Mouse (Mus musculus) cerebellum, postnatal 4 days (tissue): ENCODE data around the gene Tfap2e.

ENCODE experiments used
- DNase-seq, 2 experiments: peaks; one replicate each; pipeline ENCODE4 v3.0.0; 2022; ENCODE audit warnings: low spot score in 2 of 2, mixed read lengths in 1 of 2

Gene Tfap2e

DNA sequence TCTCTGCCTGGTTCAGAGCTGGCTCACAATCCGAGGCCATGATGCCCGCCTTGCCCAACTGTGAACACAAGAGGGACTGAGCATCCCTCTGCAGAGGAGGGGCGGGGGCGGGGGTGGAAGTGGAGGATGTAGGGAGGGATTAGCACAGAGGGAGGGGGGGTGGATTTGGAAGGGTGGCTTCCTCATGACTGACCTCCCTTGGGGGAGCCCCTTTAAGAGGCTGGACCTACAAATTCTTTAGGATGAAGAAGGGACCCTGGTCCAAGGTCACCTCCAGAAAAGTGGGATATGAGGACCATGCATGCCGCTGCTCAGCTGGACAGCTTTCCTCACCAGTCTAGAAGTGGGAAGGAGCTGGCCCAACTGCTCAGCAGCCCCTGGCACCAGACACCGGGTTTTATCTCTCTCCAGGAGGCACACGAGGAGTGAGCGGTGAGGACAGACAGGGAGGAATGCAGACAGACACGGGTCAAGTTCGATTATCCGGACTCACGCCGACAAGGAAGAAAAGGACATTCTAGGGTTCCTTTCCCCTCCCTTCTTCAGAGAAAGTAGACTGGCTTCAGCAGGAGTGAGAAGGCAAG, 16.1 kb upstream of the Tfap2e start:
- no peak for DNase-seq

DNA sequence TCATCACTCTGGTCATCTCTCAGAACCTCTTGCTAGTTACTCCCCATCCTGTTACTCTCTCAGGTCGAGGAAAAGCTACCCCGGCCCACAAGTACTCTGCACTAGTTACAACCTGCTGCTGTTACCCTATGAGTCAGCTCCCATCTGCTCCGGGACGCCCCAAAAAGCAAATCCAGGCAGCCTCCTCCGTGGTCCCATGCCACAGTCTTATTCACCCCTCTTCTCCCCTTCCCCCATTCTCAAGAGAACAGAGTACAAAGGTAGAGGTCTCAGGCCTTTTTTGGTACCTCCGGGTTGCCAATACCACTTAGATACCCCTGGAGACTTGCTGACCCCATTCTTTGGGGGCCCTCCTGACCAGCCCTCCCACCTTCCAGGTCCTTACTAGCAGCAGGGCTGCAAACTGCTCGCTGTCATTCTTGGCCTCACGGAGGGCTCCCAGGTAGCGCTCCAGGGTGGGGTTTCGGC, 15.6 kb upstream of the Tfap2e start:
- no peak for DNase-seq

DNA sequence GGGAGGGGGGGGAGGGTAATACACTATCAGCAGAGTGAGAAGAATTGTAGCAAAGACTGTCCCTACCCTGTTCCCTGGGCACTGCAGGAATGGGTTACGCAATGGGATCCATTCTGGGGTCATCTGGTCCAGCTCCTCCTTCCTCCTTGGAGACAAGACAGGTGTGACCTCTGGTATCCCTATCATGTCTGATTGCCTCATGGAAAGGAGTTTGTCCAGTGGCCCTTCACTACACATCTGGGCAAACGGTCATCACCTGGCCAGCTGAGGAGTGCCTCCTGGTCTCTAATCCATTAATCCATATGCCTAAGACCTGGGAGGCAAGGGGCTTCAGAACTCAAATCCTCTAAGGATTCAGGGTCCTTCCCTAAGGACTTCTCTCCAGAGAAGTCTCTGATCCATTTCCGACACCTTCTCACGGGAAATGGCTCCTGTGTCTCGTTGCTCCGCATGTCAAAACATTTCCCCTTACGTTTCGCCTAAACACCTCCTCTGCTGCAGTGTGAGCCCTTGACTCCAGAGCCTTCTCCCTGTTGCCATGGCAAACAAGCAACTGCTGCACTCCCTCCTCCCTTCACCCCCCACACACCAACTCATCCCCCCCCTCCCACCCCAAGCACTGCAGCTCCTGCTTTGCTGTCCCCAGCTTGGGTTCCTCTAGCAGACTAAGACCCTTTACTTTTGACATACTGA, 15.0 kb upstream of the Tfap2e start:
- no peak for DNase-seq

DNA sequence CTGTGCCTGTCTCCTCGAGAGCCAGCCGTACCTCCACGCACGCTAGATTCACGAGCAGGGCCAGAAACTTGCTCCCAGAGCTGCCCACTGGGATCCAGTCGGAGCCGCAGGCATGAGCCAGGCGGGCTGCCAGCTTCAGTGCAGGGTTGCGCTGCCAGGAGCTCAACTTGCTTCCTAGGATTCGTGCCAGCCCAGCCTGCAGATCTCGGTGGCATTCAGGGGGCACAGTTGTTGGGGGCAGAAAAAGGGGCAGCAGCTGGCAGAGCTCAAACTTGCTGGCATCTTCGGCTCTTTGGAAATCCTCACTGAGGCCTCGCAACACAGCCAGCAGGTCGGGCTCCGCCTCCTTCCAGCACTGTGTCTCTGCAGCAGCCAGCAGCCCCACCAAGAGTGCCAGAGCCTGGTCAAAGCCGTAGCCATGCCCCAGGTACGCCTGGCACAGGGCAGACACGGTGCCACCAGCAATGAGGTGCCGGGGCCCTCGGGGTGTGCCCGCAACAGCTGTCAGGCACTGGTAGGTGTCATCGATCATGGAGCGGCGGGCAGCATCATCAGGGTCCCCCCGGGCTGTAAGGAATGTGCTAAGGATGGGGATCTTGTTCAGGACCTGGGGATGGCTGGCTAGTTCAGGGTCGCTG, 14.1 kb upstream of the Tfap2e start:
- peak; percentile 66 to 86 for DNase-seq

DNA sequence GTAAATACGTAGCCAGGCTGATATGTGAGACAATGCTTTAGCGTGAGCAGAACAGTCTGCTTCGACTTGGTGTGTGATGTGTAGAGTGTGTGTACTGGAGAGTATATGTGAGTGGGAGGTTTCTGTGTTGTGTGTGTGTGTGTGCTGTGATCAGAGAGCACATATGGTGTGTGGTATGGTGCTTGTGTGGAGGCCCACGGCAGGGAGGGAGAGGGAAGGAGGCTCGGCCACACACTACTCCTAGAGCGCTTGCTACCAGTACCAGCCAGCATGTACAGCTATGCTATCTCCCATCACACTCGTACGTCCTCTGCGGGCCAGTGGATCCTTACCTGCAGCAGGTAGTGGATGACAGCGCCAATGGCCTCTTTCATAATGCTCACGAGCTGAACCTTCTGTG, 13.5 kb upstream of the Tfap2e start:
- DNase-seq = no peak

DNA sequence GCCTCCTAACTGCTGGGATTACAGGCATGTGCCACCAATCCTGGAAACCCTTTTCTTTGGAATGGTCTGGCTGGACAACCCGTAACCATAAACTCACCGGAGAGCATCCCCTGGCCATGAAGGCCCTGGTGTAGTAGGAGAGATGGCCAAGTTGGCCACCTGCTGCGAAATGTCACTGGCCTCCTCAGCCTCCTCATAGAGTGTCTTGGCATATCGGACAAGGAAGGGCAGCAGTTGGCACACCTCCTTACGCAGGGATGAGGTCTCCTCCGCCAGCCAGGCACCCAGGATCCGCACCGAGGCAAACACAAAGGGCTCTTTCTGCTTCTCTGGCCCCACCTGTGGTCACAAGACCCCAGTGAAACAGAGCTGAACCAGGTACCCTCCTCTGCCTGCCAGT, 12.3 kb upstream of the Tfap2e start:
- DNase-seq = no peak

DNA sequence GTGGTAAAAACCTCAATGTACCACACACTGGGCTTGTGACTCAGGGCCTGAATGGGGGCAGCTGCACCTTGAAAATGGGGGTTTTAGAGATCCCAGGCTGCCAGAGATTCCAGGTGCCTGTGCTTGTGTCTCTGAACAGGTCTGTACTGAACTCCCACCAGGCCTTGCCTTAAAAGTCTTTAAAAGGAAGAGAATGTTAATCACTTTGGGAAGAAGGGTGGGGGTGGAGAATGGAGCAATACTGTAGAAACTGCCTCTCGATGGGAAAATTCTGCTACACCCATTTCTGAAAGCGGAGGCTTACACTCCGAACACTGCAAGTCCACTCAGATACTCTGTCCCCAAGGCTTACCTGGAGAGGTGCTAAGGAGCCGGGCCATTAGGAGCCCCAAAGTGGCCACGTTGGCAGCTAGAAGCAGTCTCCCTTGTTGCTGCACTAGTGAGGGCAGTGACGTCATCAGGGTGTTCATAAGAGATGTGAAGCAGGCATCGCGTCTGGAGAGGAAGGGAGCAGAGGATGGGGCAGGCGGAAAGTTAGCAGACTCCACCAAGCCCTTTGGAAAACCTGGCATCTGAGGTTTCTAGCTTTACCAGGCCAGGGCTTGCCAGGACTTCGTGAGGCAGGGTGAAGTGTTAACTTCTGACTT, 10.3 kb upstream of the Tfap2e start:
- no peak for DNase-seq

DNA sequence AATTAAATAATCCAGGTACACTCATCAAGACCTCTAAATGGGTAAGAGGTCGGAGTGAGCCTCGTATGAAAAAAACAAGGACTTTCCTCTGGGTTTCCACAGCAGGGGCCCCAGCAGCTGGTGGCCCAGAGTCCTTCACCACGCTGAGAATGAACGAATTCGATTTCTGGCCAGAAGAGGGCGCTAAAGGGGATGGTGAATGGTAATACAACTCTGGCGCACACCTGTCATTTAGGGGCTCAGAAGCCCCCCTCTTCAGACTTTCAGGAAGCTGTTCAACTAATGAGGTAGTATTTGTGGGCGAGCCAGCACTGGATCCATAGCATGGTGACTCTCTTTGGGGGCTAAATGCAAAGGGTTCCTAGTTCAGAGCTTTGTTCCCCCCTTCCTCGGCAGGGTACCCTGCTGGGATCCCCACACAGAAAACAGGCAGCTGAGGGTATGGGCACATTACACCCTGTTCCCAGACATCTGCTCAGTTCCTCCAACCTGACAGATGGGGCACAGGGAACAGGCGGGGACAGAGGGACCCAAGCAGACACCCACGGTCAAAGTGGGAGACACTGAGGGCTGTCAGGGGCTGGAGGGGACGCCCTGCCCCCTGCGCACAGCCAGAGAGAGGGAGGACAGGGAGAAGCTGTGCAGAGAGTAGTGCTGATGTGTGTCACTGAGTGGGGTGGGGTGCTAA, 9.6 kb upstream of the Tfap2e start:
- peak in 1 of 2 experiments; percentile 68 for DNase-seq

DNA sequence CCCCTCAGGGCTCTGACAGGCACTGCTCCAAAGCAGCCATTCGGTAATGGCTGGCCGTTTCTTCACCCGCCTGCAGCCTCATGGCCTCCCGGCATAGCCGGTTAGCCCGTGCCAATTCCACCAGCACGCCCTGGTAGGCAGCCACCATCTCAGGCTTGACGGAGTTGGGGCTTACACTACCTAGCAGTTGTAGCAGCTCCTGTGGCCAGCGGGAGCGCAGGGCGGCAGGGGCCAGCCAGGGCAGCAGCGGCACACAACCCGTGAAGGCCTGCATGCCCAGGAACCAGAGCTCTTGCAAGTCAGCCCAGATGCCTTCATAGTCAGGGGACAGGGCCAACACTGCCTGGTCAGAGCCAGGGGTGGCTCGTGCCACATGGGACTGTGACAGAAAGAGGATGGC, 8.8 kb upstream of the Tfap2e start:
- no peak for DNase-seq

DNA sequence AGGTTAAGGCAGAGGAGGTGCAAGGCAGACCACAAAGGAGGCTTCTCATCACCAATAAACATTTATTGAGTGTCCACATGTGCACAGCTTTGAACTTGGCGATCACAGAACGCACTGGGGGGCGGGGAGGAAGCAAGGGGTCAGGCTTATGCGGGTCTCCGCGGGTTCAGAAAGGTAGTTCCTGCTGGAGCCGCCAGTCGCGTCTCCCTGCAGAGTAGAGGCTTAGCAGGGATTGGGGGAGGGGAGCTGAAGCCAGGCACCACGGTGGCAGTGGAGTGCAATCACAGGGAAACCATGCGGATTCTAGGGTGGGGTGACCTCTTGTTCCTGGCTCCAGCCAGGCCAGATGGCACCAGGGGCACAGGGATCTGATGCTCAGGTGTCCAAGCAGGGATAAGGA, 7.7 kb upstream of the Tfap2e start:
- no peak for DNase-seq

DNA sequence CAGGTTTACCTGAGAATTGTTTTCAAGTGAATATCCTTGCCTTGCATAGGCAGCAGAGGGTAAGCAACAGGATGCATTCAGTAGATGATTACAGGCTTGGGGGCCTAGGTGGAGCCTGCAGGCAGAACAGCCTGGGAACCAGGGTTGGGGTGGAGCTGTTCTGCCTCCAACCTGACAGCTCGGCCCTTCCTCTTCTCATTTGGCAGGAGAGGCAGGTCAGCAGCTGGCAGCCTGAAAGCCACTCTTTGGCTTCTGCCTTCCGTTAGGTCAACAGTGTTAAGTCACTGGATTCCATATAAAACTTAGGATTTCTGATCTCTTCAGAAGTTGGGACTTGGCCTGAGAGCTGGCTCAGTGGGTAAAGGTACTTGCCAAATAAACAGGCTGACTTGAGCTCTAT, 6.9 kb upstream of the Tfap2e start:
- no peak for DNase-seq

DNA sequence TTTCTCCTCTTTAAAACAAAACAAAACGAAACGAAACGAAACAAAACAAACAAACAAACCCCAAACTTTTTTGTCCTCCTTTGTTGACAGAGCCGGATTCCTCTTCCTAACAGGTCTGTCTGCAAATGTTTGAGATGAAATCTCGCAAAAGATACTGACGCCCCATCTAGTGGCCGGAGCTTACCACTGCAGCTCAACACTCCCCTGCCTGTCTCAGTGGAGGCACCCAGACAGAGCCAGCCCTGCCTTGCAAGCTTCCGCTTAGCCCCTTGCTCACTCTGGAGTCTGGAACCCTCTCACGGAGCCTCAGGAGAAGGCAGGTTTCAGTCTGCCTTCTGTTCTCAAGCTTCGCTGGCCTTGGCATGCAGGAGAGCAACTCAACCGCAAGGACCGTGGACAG, 5.4 kb upstream of the Tfap2e start:
- DNase-seq = peak; percentile 82 to 84

DNA sequence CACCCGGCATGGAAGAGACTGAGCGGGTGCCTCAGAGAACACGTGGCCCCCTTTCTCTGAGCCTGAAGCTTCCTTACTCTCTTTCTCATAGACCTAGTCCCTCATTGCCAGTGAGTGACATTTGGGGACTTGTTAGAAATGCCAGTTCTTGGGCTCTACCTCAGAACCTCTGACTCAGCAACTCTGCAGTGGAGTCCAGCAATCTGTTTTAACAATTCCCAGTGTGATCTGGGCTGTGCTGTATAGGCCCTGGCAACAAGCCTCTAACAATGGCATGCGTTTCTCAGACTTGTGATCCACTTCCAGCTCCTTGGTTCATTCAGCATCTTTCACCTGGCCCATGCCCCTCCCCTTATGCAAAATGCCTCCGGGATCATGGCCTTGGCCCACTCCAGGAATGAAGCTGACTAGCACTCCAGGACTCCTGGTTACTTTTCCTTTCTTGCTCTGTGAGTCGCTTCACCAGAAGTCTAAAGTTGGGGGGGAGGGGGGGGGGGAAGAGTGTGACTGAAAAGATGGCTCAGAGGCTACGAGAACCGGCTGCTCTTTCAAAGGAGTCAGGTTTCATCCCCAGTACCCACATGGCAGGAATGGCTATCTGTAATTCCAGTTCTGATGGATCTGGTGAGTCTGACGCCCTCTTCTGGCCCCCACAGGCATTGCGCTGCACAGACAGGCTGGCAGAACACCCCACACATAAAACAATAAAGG, 4.1 kb upstream of the Tfap2e start:
- DNase-seq = no peak

DNA sequence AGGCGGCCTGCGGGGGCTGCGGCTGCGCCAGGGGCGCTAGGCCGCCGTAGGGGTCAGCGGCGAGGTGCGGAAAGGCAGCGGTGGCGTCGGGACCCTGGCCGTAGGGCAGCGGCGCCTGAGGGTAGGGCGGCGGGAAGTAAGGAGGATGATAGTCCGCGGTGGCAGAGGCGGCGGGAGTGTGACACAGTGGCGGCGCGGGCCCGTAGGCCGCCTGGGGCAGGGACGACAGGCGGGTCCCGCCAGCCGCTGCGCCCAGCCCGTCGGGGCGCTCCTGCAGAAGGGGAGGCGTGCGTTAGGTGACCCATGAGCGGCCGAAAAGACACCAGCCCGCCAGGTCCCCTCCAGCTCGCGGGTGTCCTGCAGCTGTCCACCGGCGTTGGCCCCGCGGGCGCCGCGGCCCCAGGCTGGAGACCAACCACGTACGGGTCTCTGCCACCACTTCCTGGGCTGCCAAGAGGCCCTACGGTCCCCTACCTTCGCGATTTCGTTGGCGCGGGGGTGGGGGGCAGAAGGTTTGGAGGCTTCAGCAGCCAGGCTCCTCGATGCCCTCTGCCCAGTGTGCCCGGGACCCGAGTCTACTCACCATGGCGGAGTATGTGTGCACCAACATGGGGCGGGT, 549 bp downstream of the Tfap2e start:
- no peak for DNase-seq

DNA sequence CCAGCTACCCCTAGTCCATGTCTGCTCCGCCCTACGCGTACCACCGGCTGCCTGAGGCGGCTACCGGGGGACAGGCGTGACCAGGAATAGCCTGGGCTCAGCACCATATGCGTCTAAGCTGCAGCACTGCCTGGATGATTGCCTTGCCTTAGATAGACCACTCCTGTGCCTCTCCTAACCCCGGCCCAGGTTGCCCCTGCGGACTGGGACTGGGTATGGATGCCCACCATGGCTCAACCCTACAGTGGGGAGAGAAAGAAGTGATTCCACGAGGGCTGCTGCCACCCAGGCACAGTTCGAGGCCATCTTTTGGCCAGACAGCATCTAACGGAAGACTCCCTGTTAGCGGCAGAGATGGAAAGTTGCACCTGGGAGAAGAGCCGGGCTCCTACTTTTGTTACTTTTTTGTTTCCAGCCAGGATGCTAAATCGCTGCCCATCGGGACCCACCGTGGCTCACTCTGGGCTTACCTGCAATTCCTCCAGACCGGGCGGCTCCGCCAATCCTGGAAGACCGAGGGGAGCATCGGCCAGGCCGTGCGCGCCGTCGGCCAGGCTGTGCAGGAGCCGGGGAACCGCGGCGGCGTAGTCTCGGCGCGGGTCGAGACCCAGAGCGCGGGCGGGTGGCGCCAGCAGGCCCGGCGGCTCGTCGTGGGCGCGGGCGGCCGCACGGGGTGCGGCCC, 1.2 kb downstream of the Tfap2e start:
- DNase-seq = no peak

DNA sequence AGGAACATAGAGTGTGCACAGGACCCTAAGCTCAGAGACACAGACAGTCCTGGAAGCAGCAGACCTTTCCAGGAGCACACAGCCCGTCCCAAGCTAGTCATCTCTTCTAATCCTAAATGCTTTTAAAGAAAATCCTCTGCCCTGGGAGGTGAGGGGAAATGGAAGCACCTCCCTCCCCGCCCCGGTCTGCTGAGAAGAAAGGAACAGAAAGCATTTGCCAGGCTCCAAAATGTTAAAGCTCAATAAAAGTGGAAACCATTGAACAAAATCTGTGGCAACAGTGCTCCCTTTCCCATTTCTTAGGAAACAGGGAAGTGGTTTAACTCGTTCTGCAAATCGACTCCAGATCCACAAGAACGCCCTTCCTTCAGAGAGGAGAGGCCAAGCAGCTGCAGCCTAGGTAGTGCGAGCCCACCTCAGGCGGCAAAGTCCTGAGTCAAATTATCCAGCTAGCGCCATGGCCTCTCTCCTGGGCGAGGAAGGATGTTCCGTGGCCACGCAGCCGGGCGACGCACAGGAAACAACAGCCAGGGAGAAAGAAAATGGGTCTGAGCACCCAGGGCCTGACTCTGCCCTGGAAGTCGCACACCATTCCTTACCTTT, 1.9 kb downstream of the Tfap2e start:
- DNase-seq = no peak

DNA sequence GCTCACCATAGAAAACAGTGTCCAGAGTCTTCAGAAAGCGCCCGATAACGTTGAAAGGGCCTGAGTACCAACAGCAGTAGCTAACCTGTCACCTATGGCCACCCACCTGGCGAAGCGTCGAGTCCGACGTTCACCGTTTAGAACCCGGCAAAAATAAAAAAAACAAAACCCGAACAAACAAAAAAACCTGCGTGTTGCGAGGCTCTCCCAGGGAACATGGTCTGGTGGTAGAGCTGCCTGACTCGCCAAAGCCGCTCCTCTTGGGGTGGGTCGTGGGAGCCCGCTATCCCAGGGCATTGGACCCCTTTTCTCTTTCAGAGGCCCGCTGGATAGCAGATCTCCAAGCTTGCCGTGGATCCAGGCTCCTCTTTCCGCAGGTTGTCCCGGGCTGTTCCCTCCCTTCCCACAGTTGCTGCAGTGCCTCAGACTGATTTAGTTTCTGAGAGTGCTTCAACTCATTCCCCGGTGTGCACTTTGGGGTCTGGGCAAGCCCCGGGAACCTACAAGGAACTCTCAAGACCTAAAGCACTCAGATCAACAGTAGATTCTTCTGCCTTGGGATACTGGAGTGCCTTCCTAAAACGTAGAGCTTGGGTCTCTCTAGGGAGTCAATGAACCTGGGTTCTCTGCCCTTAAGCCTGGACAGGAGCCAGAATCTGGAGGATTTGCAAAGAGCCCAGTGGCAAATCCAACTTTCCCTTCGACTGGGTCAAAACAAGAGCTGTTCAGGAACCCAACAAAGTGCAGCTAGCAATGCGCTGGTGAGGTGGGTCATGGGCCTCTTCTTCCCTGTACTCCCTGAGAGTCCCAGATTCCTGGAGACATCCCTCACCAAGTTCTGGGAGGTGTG, 3.3 kb downstream of the Tfap2e start:
- DNase-seq = no peak

DNA sequence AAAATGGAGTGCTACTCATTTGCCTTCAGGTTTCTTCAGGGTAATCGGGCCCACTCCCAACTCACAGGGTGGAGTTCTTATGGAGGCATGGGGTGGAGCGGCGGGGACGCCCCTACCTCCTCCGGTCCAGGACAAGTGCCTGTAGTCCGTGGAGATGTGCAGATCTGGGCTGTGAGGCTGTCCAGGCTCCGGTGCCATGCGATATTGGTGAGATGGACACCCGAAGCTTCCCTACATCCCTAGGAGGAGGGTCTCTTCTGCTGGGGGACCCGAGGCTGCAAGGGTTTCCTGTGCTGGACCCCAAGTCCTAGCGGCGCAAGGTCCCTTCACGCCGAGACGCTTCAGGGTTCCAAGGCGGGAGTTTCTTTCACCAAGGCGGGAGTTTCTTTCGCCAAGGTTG, 3.9 kb downstream of the Tfap2e start:
- no peak for DNase-seq

DNA sequence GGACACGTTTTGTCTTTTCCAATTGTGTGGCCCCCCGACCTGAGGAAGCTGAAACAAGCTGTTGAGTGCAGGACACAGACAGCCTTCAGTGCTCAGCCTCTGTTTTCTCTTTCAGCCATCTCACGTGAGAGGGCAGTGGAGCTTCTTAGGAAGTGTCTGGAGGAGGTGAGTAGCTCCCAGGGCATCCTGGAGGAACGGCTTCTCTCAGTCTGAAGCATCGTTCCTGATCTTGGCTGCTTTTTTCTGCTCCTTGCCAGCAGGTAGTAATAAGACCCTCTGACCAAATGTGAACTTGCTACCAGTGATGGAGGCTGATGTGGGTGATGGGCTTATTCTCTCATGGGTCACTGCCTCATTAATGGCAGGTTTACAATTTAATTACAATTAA, 28.6 kb downstream of the Tfap2e start:
- DNase-seq = no peak
